Mouse (Mus musculus): ENCODE measurements around the gene Gfap.

- TF ChIP-seq RAD21 (IDR thresholded peaks at IDR 0.05; ENCODE audit: low read depth, low read length) (no peak), POLR2A (IDR thresholded peaks at IDR 0.05; ENCODE audit: low read depth, low read length) (no peak), USF1 (IDR thresholded peaks at IDR 0.05; ENCODE audit: low read depth, low read length) (no peak), SMC3 (IDR thresholded peaks at IDR 0.05; ENCODE audit: low read depth, low read length) (no peak), TBP (conservative IDR thresholded peaks at IDR 0.05; ENCODE audit: low read depth, low read length) (no peak), CHD1 (IDR thresholded peaks at IDR 0.05; ENCODE audit: low read depth, low read length) (no peak), HCFC1 (IDR thresholded peaks at IDR 0.05; ENCODE audit: low read depth, low read length) (no peak), CTCF (conservative IDR thresholded peaks at IDR 0.05 in 1 of 2, IDR thresholded peaks at IDR 0.05 in 1 of 2; ENCODE audit: low read depth in 2 of 2, low read length in 2 of 2) (no peak), TCF12 (IDR thresholded peaks at IDR 0.05; ENCODE audit: low read depth, low read length) (no peak), IRF4 (IDR thresholded peaks at IDR 0.05; ENCODE audit: low read depth, low read length) (no peak)
Observed at GRCm38 (mm10) chr11:102898408-102898807, 2.3 kb downstream of the Gfap start.

Data from CH12.LX (cell line).